Mouse (Mus musculus): ENCODE results near the gene Avpr1b. TPM values are rescaled to one million over a fixed set of nuclear protein-coding genes. Genes with fewer than 3 reads are reported as not detected.

Avpr1b gene
- not detected for polyA plus RNA-seq (2014; fragmentation: Illumina TruSeq; extraction: RNeasy Lipid Tissue Mini Kit (QIAGEN cat#74804); ENCODE audit: insufficient read depth, low read depth, low replicate concordance)

DNA sequence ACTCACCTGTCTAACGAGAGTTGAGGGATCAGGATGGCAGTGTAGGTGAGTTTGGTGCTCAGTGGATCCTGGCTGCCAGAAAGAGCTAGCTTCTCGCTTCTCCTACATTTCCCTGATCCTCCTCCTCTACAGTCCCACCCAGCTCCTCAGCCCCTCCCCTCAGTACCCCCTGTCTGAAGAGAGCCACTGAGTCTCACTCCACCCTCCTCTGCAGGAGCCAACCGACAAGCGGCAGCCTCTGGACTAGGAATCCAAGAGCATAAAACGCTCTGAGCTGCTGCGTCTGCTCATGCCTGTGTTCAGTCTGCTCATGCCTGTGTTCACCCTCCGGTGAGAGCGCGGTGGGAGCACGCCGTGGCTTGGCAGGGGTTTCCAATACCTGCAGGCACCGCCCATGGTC, at the start of gene Avpr1b:
Avpr1b (plus strand) TSS at position 335 of the 400 bp plus-strand sequence.

DNA sequence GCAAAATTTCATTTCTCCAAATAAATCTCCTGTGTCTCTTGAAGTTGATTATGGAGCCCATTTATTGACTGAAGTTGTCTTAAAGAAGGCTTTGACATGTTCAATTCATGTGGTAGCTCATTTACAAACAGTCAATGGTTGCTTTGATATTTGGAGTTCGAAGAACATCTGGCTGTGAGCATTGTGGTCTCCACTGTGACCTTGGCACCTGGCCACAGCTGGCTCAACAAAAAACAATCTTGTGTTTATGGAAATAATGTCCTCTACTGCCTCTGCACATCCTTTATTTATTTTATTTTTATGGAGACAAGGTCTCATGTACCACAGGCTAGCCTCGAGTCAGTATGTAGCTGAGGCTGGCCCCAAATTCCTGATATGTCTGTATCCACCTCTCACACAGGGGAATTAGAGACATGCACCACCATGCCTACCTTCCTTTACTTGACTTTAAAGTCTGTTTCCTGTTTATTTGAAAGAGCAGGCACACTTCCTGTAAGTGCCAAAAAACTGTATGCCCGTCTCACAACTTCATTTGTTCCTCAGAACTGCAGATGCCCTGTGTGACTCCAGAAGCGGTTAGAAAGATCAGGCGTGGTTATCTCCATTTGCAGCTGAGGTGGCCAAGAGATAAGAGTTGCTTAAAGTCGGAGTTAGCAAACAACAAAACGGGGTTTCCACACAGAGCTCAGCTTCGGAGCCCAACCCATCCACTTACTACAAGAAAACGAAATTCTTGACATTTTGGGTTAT, 38.9 kb downstream of the Avpr1b start, which contains the start of gene Ctse:
Ctse (plus strand) TSS at position 516 of the 750 bp plus-strand sequence.

Other genes starting within 250 kb of the Avpr1b start
- gene Srgap2, start 71.9 kb upstream of the Avpr1b start, polyA plus RNA-seq (2014; fragmentation: Illumina TruSeq; extraction: RNeasy Lipid Tissue Mini Kit (QIAGEN cat#74804); ENCODE audit: insufficient read depth, low read depth, low replicate concordance), result 17.2 TPM
- gene Fam72a, start 71.3 kb upstream of the Avpr1b start, polyA plus RNA-seq (2014; fragmentation: Illumina TruSeq; extraction: RNeasy Lipid Tissue Mini Kit (QIAGEN cat#74804); ENCODE audit: insufficient read depth, low read depth, low replicate concordance), result 1.8 TPM
- 0.24 TPM for gene Ctse, start 39.1 kb downstream of the Avpr1b start, polyA plus RNA-seq (2014; fragmentation: Illumina TruSeq; extraction: RNeasy Lipid Tissue Mini Kit (QIAGEN cat#74804); ENCODE audit: insufficient read depth, low read depth, low replicate concordance)
- gene Rab7b, start 89.5 kb downstream of the Avpr1b start, polyA plus RNA-seq (2014; fragmentation: Illumina TruSeq; extraction: RNeasy Lipid Tissue Mini Kit (QIAGEN cat#74804); ENCODE audit: insufficient read depth, low read depth, low replicate concordance), result 7.0 TPM
- gene Slc26a9, start 144.8 kb downstream of the Avpr1b start, polyA plus RNA-seq (2014; fragmentation: Illumina TruSeq; extraction: RNeasy Lipid Tissue Mini Kit (QIAGEN cat#74804); ENCODE audit: insufficient read depth, low read depth, low replicate concordance), result 8.1 TPM
- gene Pm20d1, start 198.1 kb downstream of the Avpr1b start, polyA plus RNA-seq (2014; fragmentation: Illumina TruSeq; extraction: RNeasy Lipid Tissue Mini Kit (QIAGEN cat#74804); ENCODE audit: insufficient read depth, low read depth, low replicate concordance), result 0.55 TPM
- gene Slc41a1, start 228.3 kb downstream of the Avpr1b start, polyA plus RNA-seq (2014; fragmentation: Illumina TruSeq; extraction: RNeasy Lipid Tissue Mini Kit (QIAGEN cat#74804); ENCODE audit: insufficient read depth, low read depth, low replicate concordance), result 7.0 TPM

Data from lung, adult 10 weeks (tissue).